Mouse (Mus musculus) C2C12 (cell line): ENCODE measurements around the gene H2afy2. TPM values are rescaled to one million over a fixed set of nuclear protein-coding genes. Genes with fewer than 3 reads are reported as not detected.

ENCODE experiments used
- H3K27me3 ChIP-seq: one replicate; pipeline ENCODE4 v1.6.1; 2011; ENCODE audit not compliant: control insufficient read depth, insufficient read depth, insufficient read length
- H3K36me3 ChIP-seq: one replicate; pipeline ENCODE4 v1.6.1; 2011; ENCODE audit not compliant: control insufficient read depth, insufficient read depth
- H3K4me3 ChIP-seq: one replicate; pipeline ENCODE4 v1.5.1; 2011; ENCODE audit warnings: mild to moderate bottlenecking, control low read depth; ENCODE audit not compliant: poor library complexity, insufficient read depth, severe bottlenecking
- H3K79me2 ChIP-seq: one replicate; pipeline ENCODE4 v1.6.1; 2011; ENCODE audit not compliant: control insufficient read depth, insufficient read depth
- H3K79me3 ChIP-seq: one replicate; pipeline ENCODE4 v1.6.1; 2011; ENCODE audit warnings: low read depth, control low read depth
- H3ac ChIP-seq: one replicate; pipeline ENCODE3; 2011; ENCODE audit warnings: low read depth; ENCODE audit not compliant: control insufficient read depth, insufficient read length
- CEBPB ChIP-seq: IDR thresholded peaks from one replicate; pipeline ENCODE4 v1.6.1; 2011; ENCODE audit warnings: low read depth, mild to moderate bottlenecking, control low read depth, moderate library complexity
- CTCF ChIP-seq: IDR thresholded peaks from one replicate; pipeline ENCODE4 v1.5.1; 2011; ENCODE audit not compliant: control insufficient read depth, insufficient read depth, insufficient read length
- FOSL1 ChIP-seq: IDR thresholded peaks from one replicate; pipeline ENCODE4 v1.8.0; 2011; ENCODE audit warnings: mild to moderate bottlenecking, low read length; ENCODE audit not compliant: poor library complexity, insufficient read depth, severe bottlenecking
- MAX ChIP-seq: IDR thresholded peaks from one replicate; pipeline ENCODE4 v1.6.1; 2011; ENCODE audit warnings: mild to moderate bottlenecking, control low read depth
- MYOD1 ChIP-seq: IDR thresholded peaks from one replicate; pipeline ENCODE4 v1.6.1; 2011; ENCODE audit warnings: low read depth; ENCODE audit not compliant: control insufficient read depth, insufficient read length
- MYOG ChIP-seq: IDR thresholded peaks from one replicate; pipeline ENCODE4 v1.6.1; 2011; ENCODE audit not compliant: control insufficient read depth, insufficient read length; ENCODE audit errors: extremely low read depth
- USF1 ChIP-seq: IDR thresholded peaks from one replicate; pipeline ENCODE4 v1.6.1; 2011; ENCODE audit warnings: low read depth, mild to moderate bottlenecking, control low read depth, moderate library complexity
- polyA plus RNA-seq: library from polyadenylated mRNA; unstranded; fragments of >200 nt; fragmentation: generic; extraction: Trizol; gene quantifications from one replicate; pipeline ENCODE4 v1.2.1, GENCODE M21; 2012; ENCODE audit warnings: missing spikeins

H2afy2 gene
- polyA plus RNA-seq, 1 experiment: 10.5 TPM

GRCm38 (mm10) chr10:61706412-61707375 is 77.3 kb downstream of the H2afy2 start:
- TF ChIP-seq MYOD1 (no peak), CEBPB (no peak), MAX (no peak), CTCF (no peak), MYOG (no peak), USF1 (no peak), FOSL1 (no peak)
- no peak overlapping the region for H3K4me3 ChIP-seq
- peaks cover 3% of the 10 kb centered on the region for H3K27me3 ChIP-seq
- H3K36me3 ChIP-seq: no peaks in the 10 kb centered on the region
- H3ac ChIP-seq: no peak overlapping the region
- H3K79me3 ChIP-seq: no peaks in the 10 kb centered on the region
- no peaks in the 10 kb centered on the region for H3K79me2 ChIP-seq

DNA sequence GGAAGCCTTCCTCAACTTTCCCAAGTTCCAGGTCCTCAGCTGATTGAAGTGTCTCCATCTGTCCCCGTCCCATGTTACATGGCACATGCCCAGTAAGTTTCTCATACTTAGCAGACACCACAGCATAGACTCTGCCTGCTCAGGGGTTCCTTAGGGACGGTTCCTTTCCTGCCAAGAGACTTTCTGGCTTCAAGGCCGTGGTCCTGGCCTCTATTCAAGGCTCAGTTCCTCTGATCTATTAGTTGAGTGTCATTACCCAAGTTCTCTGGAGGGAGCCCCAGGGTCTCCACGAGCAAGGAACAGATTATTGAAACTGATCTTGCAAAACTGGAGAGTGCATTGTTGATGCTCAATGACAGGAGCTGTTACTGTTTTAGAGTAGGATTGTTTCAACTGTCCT is 79.3 kb downstream of the H2afy2 start:
- TF ChIP-seq FOSL1: no peak
- no peak for TF ChIP-seq MAX
- TF ChIP-seq MYOD1: no peak
- no peak for TF ChIP-seq CEBPB
- TF ChIP-seq CTCF: no peak
- no peak for TF ChIP-seq USF1
- TF ChIP-seq MYOG: no peak
- Histone ChIP-seq H3K79me2 (no peaks in the 10 kb centered on the region), H3ac (no peak overlapping the region), H3K27me3 (no peaks in the 10 kb centered on the region), H3K79me3 (no peaks in the 10 kb centered on the region), H3K4me3 (no peak overlapping the region), H3K36me3 (no peaks in the 10 kb centered on the region)

DNA sequence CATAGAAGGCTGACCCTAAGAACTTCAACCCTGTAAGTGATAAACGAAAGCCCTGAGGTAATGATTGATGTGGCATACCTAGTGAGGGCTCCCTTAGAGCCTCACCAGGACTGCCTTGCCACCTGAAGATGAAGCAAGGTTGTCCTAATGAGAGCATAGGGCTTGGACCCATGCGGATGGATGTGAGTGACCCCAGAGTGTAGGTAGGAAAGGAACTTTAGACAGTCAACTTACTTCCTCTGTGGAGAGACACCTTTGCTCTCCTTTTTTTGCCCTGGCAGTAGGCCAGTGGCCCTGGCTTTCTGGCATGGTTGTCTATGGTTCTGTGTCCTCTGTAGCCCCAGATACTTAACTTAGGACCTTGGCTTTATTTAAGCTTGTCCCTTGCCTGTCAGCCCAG is 86.9 kb downstream of the H2afy2 start:
- H3K27me3 ChIP-seq: no peaks in the 10 kb centered on the region
- H3ac ChIP-seq: no peak overlapping the region
- peaks cover 2% of the 10 kb centered on the region for H3K79me3 ChIP-seq
- H3K4me3 ChIP-seq: no peak overlapping the region
- H3K79me2 ChIP-seq: peaks cover 13% of the 10 kb centered on the region
- TF ChIP-seq USF1 (no peak), FOSL1 (no peak), MYOG (no peak), CEBPB (no peak), MYOD1 (no peak), MAX (no peak), CTCF (no peak)
- peaks cover 20% of the 10 kb centered on the region for H3K36me3 ChIP-seq

DNA sequence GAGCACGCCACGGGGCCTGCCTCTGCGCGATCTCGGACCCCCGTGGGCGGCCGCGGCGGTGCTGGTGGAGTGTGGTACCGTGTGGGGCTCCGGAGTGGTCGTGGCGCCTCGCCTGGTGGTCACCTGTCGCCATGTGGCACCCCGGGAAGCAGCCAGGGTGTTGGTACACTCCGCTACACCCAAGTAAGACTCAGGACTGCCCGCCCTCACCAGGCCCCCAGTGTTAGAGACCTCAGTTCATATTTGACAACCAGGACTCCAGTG is 87.5 kb downstream of the H2afy2 start:
- H3ac ChIP-seq: peak overlapping the region; percentile 77
- H3K79me2 ChIP-seq: peaks cover 13% of the 10 kb centered on the region
- TF ChIP-seq USF1: no peak
- TF ChIP-seq MYOG: no peak
- TF ChIP-seq MYOD1: no peak
- TF ChIP-seq MAX: no peak
- no peak for TF ChIP-seq CEBPB
- no peak for TF ChIP-seq CTCF
- no peak for TF ChIP-seq FOSL1
- H3K36me3 ChIP-seq: peaks cover 25% of the 10 kb centered on the region
- H3K79me3 ChIP-seq: peaks cover 2% of the 10 kb centered on the region
- H3K4me3 ChIP-seq: peak overlapping the region; percentile 45
- H3K27me3 ChIP-seq: no peaks in the 10 kb centered on the region

DNA sequence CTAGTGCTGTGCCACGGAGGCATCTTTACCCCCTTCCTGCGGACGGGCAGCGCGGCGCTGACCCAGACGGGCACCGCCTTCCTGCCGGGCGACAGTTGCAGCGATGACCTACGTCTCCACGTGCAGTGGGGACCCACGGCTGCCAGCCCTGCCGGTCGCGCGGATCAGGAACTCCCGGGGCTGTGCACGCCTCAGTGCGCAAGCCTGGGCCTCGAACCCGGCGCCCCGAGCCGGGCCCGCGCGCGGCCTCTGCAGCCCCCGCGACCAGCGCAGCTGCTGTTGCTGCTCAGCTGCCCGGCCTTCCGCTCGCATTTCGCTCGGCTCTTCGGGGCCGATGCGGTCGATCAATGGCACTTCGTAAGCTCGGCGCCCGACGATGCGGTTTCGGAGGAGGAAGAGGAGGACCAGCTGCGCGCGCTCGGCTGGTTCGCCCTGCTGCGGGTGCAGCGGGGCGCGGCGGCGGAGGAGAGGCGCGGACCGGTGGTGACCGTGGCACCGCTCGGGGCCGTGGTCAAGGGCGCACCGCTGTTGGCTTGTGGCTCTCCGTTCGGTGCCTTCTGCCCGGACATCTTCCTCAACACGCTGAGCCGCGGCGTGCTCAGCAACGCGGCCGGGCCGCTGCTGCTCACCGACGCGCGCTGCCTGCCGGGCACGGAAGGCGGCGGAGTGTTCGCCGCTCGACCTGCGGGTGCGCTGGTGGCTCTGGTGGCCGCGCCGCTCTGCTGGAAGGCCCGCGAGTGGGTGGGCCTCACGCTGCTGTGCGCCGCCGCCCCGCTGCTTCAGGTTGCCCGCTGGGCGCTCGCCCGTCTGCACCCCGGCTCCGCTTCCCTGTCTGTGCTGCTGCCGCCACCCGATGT is 88.0 kb downstream of the H2afy2 start:
- TF ChIP-seq MYOD1 (no peak), MYOG (no peak), CTCF (no peak), MAX (no peak), FOSL1 (no peak), USF1 (no peak), CEBPB (no peak)
- peaks cover 13% of the 10 kb centered on the region for H3K79me2 ChIP-seq
- peaks cover 2% of the 10 kb centered on the region for H3K79me3 ChIP-seq
- peaks cover 29% of the 10 kb centered on the region for H3K36me3 ChIP-seq
- H3K4me3 ChIP-seq: peak overlapping the region; percentile 45
- no peaks in the 10 kb centered on the region for H3K27me3 ChIP-seq
- peak overlapping the region; percentile 77 for H3ac ChIP-seq
